Mouse (Mus musculus): ENCODE measurements around the gene D130043K22Rik.

- TF ChIP-seq CTCF (IDR thresholded peaks at IDR 0.05; ENCODE audit: control insufficient read depth, insufficient read depth, insufficient replicate concordance, low read depth, low read length) (no peak), POLR2A (IDR thresholded peaks at IDR 0.05; ENCODE audit: control insufficient read depth, low read depth, low read length) (no peak)
Measured at GRCm38 (mm10) chr13:24839831-24840230, 5.1 kb upstream of the D130043K22Rik start.

Data from testis, adult 2 months (tissue).